Mouse (Mus musculus): ENCODE data around the gene Axl.
A peak's percentile ranks its signal among the peaks of the same experiment; 100 is the strongest.
"Not testable (repeated sequence)": the region's sequence is repeated elsewhere in the genome, so short reads cannot be mapped to it uniquely, and the experiment has no call there.

Axl gene

DNA sequence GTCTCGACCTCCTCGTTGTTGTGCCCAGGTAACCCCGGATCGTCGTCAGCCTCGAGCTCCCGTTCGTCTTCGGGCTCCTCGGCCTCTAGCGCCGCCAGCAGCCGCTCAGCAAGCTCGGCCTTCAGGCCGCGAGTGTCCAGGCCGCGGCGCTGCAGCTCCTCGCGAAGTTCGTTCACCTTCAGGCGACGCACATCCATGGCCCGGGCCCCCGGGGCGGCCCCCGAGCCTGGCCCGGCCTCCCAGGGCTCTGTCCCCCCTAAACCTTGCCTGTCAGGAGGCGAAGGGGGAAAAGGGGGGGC is 34.1 kb downstream of the Axl start:
- no peak for DNase-seq (ENCODE audit: low spot score in 2 of 2)

DNA sequence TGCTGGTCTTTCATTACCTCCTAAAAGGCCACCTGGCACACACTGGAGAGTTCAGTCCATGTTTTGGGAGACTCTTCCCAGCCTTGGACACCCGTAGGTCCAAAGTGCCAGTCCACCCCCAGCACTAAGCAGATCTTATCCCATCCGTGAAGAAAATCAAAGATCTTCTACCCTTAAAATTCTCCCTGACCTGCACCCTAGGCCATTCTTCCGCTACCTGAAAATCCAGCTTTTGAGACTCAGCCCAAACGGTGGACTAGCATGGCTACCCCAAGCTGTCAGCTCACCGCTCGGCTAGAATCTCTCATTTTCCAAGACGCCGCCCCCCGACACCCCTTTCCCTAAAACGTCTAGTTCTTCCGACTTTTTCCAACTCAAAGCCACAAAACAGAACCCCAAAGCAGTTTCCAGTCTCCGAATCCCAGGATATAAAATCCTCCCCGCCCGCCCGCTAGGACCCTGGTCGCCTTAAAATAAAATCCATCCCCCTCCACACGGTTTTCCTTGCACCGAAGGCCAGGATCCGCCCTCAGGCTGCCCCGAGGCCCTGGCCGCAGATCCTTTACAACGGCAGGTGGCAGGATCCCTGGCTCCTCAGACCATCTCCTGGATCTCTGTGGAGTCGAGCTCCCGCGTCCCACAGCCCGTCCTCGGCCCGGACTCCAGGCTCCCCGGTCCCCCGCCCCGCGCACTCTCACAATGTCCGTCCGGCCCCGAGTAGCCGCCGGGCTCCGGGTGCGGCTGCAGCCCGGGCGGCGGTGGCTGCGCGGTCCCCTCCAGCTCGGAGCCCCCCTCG is 34.7 kb downstream of the Axl start:
- DNase-seq (ENCODE audit: low spot score in 2 of 2): no peak

- DNase-seq (ENCODE audit: low spot score in 2 of 2): no peak
Measured at GRCm38 (mm10) chr7:25753076-25753475, 35.4 kb downstream of the Axl start.

- DNase-seq (ENCODE audit: low spot score in 2 of 2): no peak
Measured at GRCm38 (mm10) chr7:25746844-25747243, 41.7 kb downstream of the Axl start.

- no peak for DNase-seq (ENCODE audit: low spot score in 2 of 2)
Measured at GRCm38 (mm10) chr7:25738277-25738676, 50.2 kb downstream of the Axl start.

DNA sequence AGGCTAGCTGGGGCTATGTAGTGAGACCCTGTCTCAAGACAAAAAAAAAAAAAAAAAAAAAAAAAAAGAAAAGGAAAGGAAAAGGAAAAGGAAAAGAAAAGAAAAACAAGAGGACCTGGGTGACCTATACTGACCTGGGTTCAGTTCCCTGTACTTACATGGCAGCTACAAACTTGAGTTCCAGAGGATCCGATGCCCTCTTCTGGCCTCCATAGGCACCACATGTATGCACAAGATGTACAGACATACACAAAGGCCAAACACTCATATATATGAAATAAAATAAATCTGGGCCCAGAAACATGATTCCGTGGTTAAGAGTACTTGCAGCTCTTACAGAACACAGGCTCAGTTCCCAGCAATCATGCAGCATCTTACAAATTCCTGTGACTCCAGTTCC is 51.6 kb downstream of the Axl start:
- no peak for DNase-seq (ENCODE audit: low spot score in 2 of 2)

- no peak for DNase-seq (ENCODE audit: low spot score in 2 of 2)
Measured at GRCm38 (mm10) chr7:25734991-25735390, 53.5 kb downstream of the Axl start.

DNA sequence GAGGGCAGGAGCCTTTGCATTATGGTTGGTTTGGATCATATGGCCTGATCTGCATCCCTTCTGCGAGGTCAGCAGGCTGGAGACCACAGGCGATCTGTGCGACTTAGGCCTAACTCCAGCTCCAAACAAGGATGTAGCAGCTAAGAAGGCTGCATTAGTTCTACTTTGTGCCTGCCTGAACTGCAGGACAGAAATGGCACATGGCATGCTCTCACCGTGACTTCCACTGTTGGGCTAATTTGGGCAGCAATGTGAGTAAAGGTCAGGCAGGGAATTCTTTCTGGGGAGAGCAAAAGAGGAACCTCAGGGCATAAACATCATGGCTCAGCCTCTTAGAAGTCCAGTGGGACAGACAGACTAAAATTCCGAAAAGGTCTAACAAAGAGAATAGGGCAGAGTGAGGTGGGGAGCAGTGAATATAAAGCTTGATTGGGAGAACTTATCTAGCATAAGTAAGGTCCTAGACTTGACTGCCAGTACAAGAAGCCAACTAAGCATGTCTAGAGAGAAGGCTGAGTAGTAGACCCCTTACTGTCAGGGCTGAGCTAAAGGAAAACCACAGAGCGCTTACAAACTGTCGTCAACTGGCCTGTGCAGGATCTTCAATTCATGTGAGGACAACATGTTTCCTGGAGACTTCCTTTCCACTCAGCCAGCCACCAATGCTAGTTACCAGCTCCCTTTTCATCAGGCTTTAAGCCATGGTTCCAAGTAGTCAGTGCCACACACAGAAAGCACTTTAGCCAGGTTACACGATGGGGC is 57.0 kb downstream of the Axl start:
- no peak for DNase-seq (ENCODE audit: low spot score in 2 of 2)

GRCm38 (mm10) chr7:25729862-25730261 is 58.6 kb downstream of the Axl start:
- DNase-seq (ENCODE audit: low spot score in 2 of 2): peak; percentile 81 to 85

DNA sequence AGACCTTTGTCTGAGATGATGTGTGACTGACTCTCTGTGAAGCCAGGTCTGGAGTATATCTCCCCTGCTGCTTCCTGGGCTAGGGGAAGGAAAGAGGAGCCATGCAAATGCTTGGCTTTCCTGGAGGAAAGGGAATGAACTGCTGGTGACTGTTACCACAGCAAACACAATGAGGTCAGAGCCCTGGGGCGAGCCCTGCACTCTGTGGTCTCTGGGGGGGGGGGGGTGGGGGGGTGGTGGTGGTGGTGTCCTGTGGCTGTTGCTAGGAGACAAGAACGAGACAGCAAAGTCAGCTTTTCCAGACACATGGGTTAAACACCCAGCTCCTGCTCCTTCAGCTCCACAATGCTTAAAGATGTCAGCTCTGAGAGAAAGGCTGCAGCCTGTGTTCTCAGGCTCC is 59.1 kb downstream of the Axl start:
- no peak for DNase-seq (ENCODE audit: low spot score in 2 of 2)

DNA sequence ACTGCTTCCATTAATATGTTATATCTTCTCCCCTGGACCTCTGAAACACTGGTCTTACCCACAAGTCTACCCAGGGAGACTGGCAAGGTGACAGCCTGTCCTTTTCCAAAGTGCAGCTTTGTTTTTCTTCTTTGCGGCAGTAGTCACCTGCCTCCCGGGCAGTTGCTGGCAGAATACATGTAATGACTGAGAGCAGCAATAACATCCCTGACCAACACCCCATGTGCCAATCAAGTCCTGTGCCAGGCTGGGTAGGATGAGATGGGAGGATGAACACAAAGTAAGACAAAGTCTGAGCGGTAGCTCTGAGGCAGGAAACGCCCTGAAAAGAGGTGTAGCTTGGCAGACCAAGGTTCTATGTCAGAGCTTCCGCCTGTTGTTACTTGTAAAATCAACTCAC is 60.7 kb downstream of the Axl start:
- no peak for DNase-seq (ENCODE audit: low spot score in 2 of 2)

GRCm38 (mm10) chr7:25725886-25726285 is 62.6 kb downstream of the Axl start:
- no peak for DNase-seq (ENCODE audit: low spot score in 2 of 2)

GRCm38 (mm10) chr7:25721776-25722175 is 66.7 kb downstream of the Axl start:
- DNase-seq (ENCODE audit: low spot score in 2 of 2): not testable (repeated sequence)

DNA sequence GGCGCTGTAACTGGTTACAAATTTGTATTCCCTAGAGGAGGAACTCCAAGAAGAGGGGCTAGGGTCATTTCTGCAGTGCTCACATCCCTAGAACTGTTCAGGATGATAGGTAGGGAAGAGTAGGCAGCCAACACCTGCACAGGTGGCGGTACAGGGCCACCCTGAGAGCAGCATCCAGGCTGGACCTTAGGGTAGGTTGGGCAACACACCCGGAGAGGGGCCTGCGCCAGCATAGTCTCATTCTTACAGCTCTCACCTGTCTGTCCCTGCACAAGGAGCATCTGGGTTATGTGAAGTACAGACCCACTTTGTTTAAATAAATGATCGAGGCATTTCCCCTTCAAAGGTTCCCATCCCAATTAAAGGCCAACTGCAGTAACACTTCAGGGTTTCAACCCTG is 67.7 kb downstream of the Axl start:
- no peak for DNase-seq (ENCODE audit: low spot score in 2 of 2)

DNA sequence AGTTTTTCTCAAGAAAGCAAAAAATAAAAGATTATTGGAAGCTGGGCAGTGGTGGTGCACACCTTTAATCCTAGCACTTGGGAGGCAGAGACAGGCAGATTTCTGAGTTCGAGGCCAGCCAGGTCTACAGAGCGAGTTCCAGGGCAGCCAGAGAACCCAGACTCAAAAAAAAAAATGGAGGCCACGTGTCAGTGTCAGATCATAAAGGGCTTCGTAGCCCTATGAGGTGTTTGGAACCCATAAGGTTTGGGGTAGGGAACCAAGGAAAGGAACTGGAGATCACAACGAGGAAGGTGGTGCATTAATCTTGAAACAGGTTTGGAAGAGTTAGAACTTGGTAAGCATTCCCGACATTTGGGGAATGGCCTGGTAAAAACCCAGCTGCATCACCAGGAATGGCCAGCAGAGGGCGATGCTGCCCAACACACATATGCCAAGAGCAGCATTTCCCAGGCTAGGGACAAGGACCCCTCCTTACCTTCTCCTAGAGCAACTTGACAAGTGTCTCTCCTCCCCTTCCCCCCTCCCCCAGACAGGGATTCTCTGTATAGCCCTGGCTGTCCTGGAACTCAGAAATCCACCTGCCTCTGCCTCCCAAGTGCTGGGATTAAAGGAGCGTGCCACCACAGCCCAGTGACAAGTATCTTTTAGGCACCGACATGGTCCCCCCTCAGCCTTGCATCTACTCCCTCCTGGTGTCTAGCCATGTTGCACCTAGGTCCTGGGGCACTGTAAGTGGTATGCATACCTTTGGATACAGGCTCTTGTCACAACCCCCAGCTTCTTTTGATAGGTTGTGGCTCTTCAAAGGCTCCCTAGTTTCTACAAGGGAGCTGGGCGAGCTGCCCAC is 68.5 kb downstream of the Axl start:
- peak in 1 of 2 experiments; percentile 82 for DNase-seq (ENCODE audit: low spot score in 2 of 2)

GRCm38 (mm10) chr7:25718788-25719417 is 69.6 kb downstream of the Axl start, which contains the start of gene Ccdc97:
Ccdc97 (minus strand) TSS chr7:25719088.
- peak; percentile 92 to 95 for DNase-seq (ENCODE audit: low spot score in 2 of 2)

GRCm38 (mm10) chr7:25717478-25717877 is 71.0 kb downstream of the Axl start:
- no peak for DNase-seq (ENCODE audit: low spot score in 2 of 2)

DNA sequence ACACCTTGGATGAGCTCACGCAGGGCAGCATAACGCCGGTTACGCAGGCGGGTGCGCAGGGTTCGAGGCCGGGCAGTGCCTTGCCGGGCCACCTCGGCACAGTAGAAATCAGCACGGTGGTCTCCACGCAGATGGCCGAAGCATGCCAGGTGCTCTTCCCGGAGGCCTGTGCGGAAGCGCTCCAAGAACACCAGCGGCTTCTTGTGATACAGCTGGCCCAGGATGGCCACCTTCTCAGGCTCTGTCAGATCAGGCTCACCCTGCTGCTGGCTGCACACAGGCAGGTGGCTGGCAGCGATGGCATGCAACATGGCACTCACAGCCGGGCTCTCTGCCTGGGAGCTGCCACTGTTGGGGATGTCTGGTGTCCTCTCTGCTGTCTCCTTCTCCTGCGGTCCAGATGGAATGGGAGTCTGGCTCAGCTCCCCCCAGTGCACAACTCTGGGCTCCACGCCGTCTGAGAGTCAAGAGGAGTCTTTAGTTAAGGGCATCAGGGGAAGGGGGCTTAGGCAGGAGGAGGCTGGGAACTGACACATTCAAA is 72.7 kb downstream of the Axl start:
- DNase-seq (ENCODE audit: low spot score in 2 of 2): no peak

- DNase-seq (ENCODE audit: low spot score in 2 of 2): no peak
Measured at GRCm38 (mm10) chr7:25714581-25714980, 73.9 kb downstream of the Axl start.

DNA sequence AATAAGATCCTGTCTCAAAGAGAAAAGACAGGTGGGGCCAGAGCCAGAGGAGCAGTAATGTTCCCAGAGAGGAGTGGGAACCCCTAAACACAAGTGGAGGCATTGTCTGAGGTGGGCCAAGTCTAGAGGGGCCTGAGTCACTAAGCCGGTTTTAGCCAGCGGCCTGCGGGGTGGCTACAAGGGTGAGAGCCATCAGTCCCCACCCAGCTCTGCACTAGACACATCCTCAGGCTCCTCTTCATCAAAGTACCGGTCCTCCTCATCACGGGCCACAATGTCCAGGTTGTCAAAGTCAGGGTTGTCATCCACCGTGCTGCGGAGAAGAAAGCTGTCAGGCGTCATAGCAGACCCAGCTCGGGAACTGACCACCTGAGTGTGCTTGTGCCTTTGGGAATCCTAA is 75.7 kb downstream of the Axl start:
- no peak for DNase-seq (ENCODE audit: low spot score in 2 of 2)

GRCm38 (mm10) chr7:25711731-25712197 is 76.7 kb downstream of the Axl start:
- DNase-seq (ENCODE audit: low spot score in 2 of 2): peak; percentile 76 to 77
